In genomic region chr9:107338172-107338883, GRCm38 (mm10) we compare ENCODE assay signal across 8 mouse cellular contexts. TPM values are rescaled to one million over a fixed set of nuclear protein-coding genes. Genes with fewer than 3 reads are reported as not detected.
DNase-seq lines count a peak whose midpoint lies in the region; ATAC-seq and TF ChIP-seq lines count a peak whose summit lies in the region.

TSS of gene Hemk1 (minus strand) at chr9:107338350.

- 0 out of 2 replicates have a peak, but pooled peaks have one; percentile 32 for ATAC-seq in heart, embryonic 14.5 days (ENCODE audit: insufficient number of reproducible peaks, insufficient read depth, low FRiP score, low read depth)
- ATAC-seq in liver, embryonic 13.5 days (ENCODE audit: low read depth): peak; percentile 81
- ATAC-seq in stomach, embryonic 14.5 days (ENCODE audit: insufficient number of reproducible peaks, insufficient read depth, low FRiP score, low read depth): peak; percentile 81

- TF ChIP-seq CTCF in CH12.LX (conservative IDR thresholded peaks at IDR 0.05 in 1 of 2, IDR thresholded peaks at IDR 0.05 in 1 of 2; ENCODE audit: low read depth in 2 of 2, low read length in 2 of 2): 0 out of 4 replicates have a peak, but pooled peaks of 1 of the 2 experiments have one; percentile 0

- TF ChIP-seq POLR2A in CH12.LX (IDR thresholded peaks at IDR 0.05; ENCODE audit: low read depth, low read length): peak; percentile 82

- peaks cover 27 to 57% of the 10 kb centered on the region in 2 experiments for H3K4me1 ChIP-seq in CH12.LX (ENCODE audit: control insufficient read depth in 1 of 2, insufficient read depth in 2 of 2)
- H3K4me1 ChIP-seq in brown adipose tissue, adult 24 weeks (ENCODE audit: control insufficient read depth, insufficient read depth, insufficient read length, low read length): peaks cover 6% of the 10 kb centered on the region
- H3K4me1 ChIP-seq in forebrain, embryonic 10.5 days: peaks cover 46% of the 10 kb centered on the region
- peaks cover 10 to 19% of the 10 kb centered on the region in 2 experiments for H3K4me1 ChIP-seq in heart, embryonic 14.5 days (ENCODE audit: control insufficient read depth in 2 of 2, insufficient read depth in 2 of 2, low read length in 2 of 2)
- H3K4me1 ChIP-seq in liver, embryonic 13.5 days (replicated peaks): peaks cover 28% of the 10 kb centered on the region
- H3K4me1 ChIP-seq in stomach, embryonic 14.5 days (ENCODE audit: control insufficient read depth, insufficient read depth, low read length): peaks cover 5% of the 10 kb centered on the region

- peaks cover 26% of the 10 kb centered on the region for H3K27me3 ChIP-seq in CH12.LX (replicated peaks)
- H3K27me3 ChIP-seq in forebrain, embryonic 10.5 days (ENCODE audit: poor library complexity, severe bottlenecking): peaks cover 25% of the 10 kb centered on the region
- H3K27me3 ChIP-seq in heart, embryonic 14.5 days (ENCODE audit: control insufficient read depth, insufficient read depth, low read length): peaks cover 3% of the 10 kb centered on the region; the same call in 1 of the 2 replicates
- H3K27me3 ChIP-seq in liver, embryonic 13.5 days: peaks cover 29% of the 10 kb centered on the region
- no peaks in the 10 kb centered on the region for H3K27me3 ChIP-seq in stomach, embryonic 14.5 days (ENCODE audit: control insufficient read depth, insufficient read depth, low read length)

- in situ Hi-C loops in CH12.LX (cut with MboI; ENCODE audit: low pct_ligation_motif_present, low pct_unique_long_range_greater_than_20kb, low sequenced_read_pairs): loop anchor here (5.0 kb wide), 1 partner anchor 41 kb away; the partner anchor contains the start of gene Cish

- peaks cover 0 to 30% of the 10 kb centered on the region in 2 experiments for H3K36me3 ChIP-seq in CH12.LX (replicated peaks in 1 of 2; ENCODE audit: control insufficient read depth in 1 of 2, insufficient read depth in 1 of 2, low read length in 1 of 2)
- H3K36me3 ChIP-seq in forebrain, embryonic 10.5 days (replicated peaks): no peaks in the 10 kb centered on the region
- H3K36me3 ChIP-seq in heart, embryonic 14.5 days (ENCODE audit: control insufficient read depth, insufficient read depth, low read length): no peaks in the 10 kb centered on the region
- no peaks in the 10 kb centered on the region for H3K36me3 ChIP-seq in liver, embryonic 13.5 days
- H3K36me3 ChIP-seq in stomach, embryonic 14.5 days (ENCODE audit: control insufficient read depth, insufficient read depth, low read length): no peaks in the 10 kb centered on the region

- H3K4me3 ChIP-seq in CH12.LX (replicated peaks in 1 of 3; ENCODE audit: low read depth in 2 of 3, low read length in 2 of 3, poor library complexity in 1 of 3): peak within 1 kb of the TSS; percentile 69 to 89 (median 74)
- peak within 1 kb of the TSS; percentile 94 for H3K4me3 ChIP-seq in brown adipose tissue, adult 24 weeks (ENCODE audit: insufficient read depth, low read depth, low read length)
- H3K4me3 ChIP-seq in forebrain, embryonic 10.5 days: peak within 1 kb of the TSS; percentile 72
- H3K4me3 ChIP-seq in heart, embryonic 14.5 days (ENCODE audit: control insufficient read depth in 1 of 2, insufficient read depth in 1 of 2, low read depth in 1 of 2, low read length in 2 of 2): peak within 1 kb of the TSS; percentile 60 to 71
- peak within 1 kb of the TSS; percentile 68 for H3K4me3 ChIP-seq in liver, embryonic 13.5 days (replicated peaks)
- H3K4me3 ChIP-seq in stomach, embryonic 14.5 days (ENCODE audit: low read depth, low read length): peak within 1 kb of the TSS; percentile 63

- no peaks in the 10 kb centered on the region for H3K79me2 ChIP-seq in CH12.LX (replicated peaks; ENCODE audit: control insufficient read depth, extremely low read depth, insufficient read depth, poor library complexity, severe bottlenecking)

- no peak within 1 kb of the TSS for H3K27ac ChIP-seq in CH12.LX (ENCODE audit: insufficient read depth, low read depth)
- peak within 1 kb of the TSS; percentile 83 for H3K27ac ChIP-seq in brown adipose tissue, adult 24 weeks (replicated peaks; ENCODE audit: low read depth, low read length)
- H3K27ac ChIP-seq in forebrain, embryonic 10.5 days: peak within 1 kb of the TSS; percentile 88
- peak within 1 kb of the TSS; percentile 43 to 53 for H3K27ac ChIP-seq in heart, embryonic 14.5 days (replicated peaks in 1 of 2; ENCODE audit: control insufficient read depth in 1 of 2, insufficient read depth in 1 of 2, low read depth in 2 of 2, low read length in 2 of 2)
- H3K27ac ChIP-seq in liver, embryonic 13.5 days: peak within 1 kb of the TSS; percentile 41
- H3K27ac ChIP-seq in stomach, embryonic 14.5 days (ENCODE audit: low read length): 0 out of 2 replicates have a peak within 1 kb of the TSS, but pooled peaks have one; percentile 45

- DNase-seq in CH12.LX (ENCODE audit: extremely low read depth): peak; percentile 90
- DNase-seq in forebrain, embryonic 10.5 days (ENCODE audit: extremely low spot score, low spot score): peak; percentile 86
- peak; percentile 84 for DNase-seq in kidney, postnatal 14 days
- peak; percentile 51 for DNase-seq in liver, embryonic 13.5 days
- peak; percentile 63 to 75 for DNase-seq in natural killer cell, adult 2 months (ENCODE audit: low spot score in 2 of 2)

- no peaks in the 10 kb centered on the region for H3K9me3 ChIP-seq in CH12.LX (replicated peaks; ENCODE audit: low read length)
- H3K9me3 ChIP-seq in forebrain, embryonic 10.5 days: no peaks in the 10 kb centered on the region
- no peaks in the 10 kb centered on the region for H3K9me3 ChIP-seq in heart, embryonic 14.5 days (ENCODE audit: control insufficient read depth, low read length)
- H3K9me3 ChIP-seq in liver, embryonic 13.5 days (replicated peaks): no peaks in the 10 kb centered on the region
- H3K9me3 ChIP-seq in stomach, embryonic 14.5 days (ENCODE audit: control insufficient read depth, low read depth, low read length): no peaks in the 10 kb centered on the region

- no peak for TF ChIP-seq EP300 in CH12.LX (IDR thresholded peaks at IDR 0.05; ENCODE audit: low read length)

- H3K4me2 ChIP-seq in CH12.LX (ENCODE audit: insufficient read depth, low read depth, poor library complexity, severe bottlenecking): peak within 1 kb of the TSS; percentile 94
- H3K4me2 ChIP-seq in heart, embryonic 14.5 days (ENCODE audit: low read length): peak within 1 kb of the TSS; percentile 91
- peak within 1 kb of the TSS; percentile 73 for H3K4me2 ChIP-seq in liver, embryonic 13.5 days
- peak within 1 kb of the TSS; percentile 83 for H3K4me2 ChIP-seq in stomach, embryonic 14.5 days (replicated peaks; ENCODE audit: low read depth, low read length)

- dilution Hi-C loops in CH12.LX (cut with MboI; ENCODE audit: extremely low pct_ligation_motif_present, extremely low pct_unique_long_range_greater_than_20kb, low sequenced_read_pairs): no loop called here

- WGBS in forebrain, embryonic 10.5 days: 5% methylated on average over 30 of the region's 30 CpGs
- 4% methylated on average over 30 of the region's 30 CpGs for WGBS in heart, embryonic 14.5 days
- 6% methylated on average over 30 of the region's 30 CpGs for WGBS in liver, embryonic 13.5 days (ENCODE audit: insufficient replicate concordance)
- 3% methylated on average over 30 of the region's 30 CpGs for WGBS in stomach, embryonic 14.5 days

- peak within 1 kb of the TSS; percentile 76 for H3K9ac ChIP-seq in CH12.LX (ENCODE audit: insufficient read depth, low read depth)
- peak within 1 kb of the TSS; percentile 86 for H3K9ac ChIP-seq in heart, embryonic 14.5 days (ENCODE audit: low read length)
- H3K9ac ChIP-seq in liver, embryonic 13.5 days: peak within 1 kb of the TSS; percentile 76
- H3K9ac ChIP-seq in stomach, embryonic 14.5 days (replicated peaks; ENCODE audit: low read depth, low read length): peak within 1 kb of the TSS; percentile 65

- no peak for TF ChIP-seq RAD21 in CH12.LX (IDR thresholded peaks at IDR 0.05; ENCODE audit: low read depth, low read length)

TF ChIP-seq in CH12.LX, 34 proteins besides CTCF, POLR2A, EP300 and RAD21 (continues in another document):
- TF ChIP-seq NELFE (IDR thresholded peaks at IDR 0.05; ENCODE audit: low read depth, low read length) (peak; percentile 79), MAX (IDR thresholded peaks at IDR 0.05; ENCODE audit: low read length) (no peak; the same call in none of the 2 replicates), KAT2A (IDR thresholded peaks at IDR 0.05; ENCODE audit: insufficient replicate concordance, low read length) (peak; percentile 78; the same call in 1 of the 2 replicates), TBP (conservative IDR thresholded peaks at IDR 0.05; ENCODE audit: low read depth, low read length) (peak; percentile 76), MXI1 (IDR thresholded peaks at IDR 0.05; ENCODE audit: low read depth, low read length) (peak; percentile 87), SIN3A (IDR thresholded peaks at IDR 0.05; ENCODE audit: low read length) (peak; percentile 82), TCF12 (IDR thresholded peaks at IDR 0.05; ENCODE audit: low read depth, low read length) (peak; percentile 74), MEF2A (IDR thresholded peaks at IDR 0.05; ENCODE audit: borderline replicate concordance, low read depth, low read length) (peak; percentile 82), CHD2 (IDR thresholded peaks at IDR 0.05; ENCODE audit: low read length) (peak; percentile 64), USF1 (IDR thresholded peaks at IDR 0.05; ENCODE audit: low read depth, low read length) (no peak), HCFC1 (IDR thresholded peaks at IDR 0.05; ENCODE audit: low read depth, low read length) (peak; percentile 95), UBTF (IDR thresholded peaks at IDR 0.05; ENCODE audit: low read depth, low read length) (0 out of 2 replicates have a peak, but pooled peaks have one; percentile 67), MAFK (IDR thresholded peaks at IDR 0.05; ENCODE audit: insufficient replicate concordance, low read length) (0 out of 2 replicates have a peak, but pooled peaks have one; percentile 24), MYC (IDR thresholded peaks at IDR 0.05; ENCODE audit: low read depth, low read length) (0 out of 2 replicates have a peak, but pooled peaks have one; percentile 22), ZMIZ1 (IDR thresholded peaks at IDR 0.05; ENCODE audit: low read depth, low read length) (peak; percentile 79), ZNF384 (IDR thresholded peaks at IDR 0.05; ENCODE audit: low read depth, low read length) (no peak), IRF4 (IDR thresholded peaks at IDR 0.05; ENCODE audit: low read depth, low read length) (peak; percentile 80)

RNA-seq across cellular contexts. Expression of gene Hemk1, which starts in this region (rescaled TPM):
- total RNA-seq in CH12.LX (2012; rRNA removed): 12.2 and 20.5 TPM in 2 replicates
- total RNA-seq in CH12.LX (2014; rRNA removed): 10.8 and 12.1 TPM in 2 replicates
- polyA plus RNA-seq in CH12.LX (2012; ENCODE audit: insufficient read length, low read depth): 11.9 TPM in 2 replicates
- 52.8 and 58.3 TPM in 2 replicates for polyA plus RNA-seq in brown adipose tissue, adult 24 weeks (2012; ENCODE audit: insufficient read depth, insufficient read length, missing spikeins)
- polyA plus RNA-seq in forebrain, embryonic 10.5 days (2016; fragmentation: Nextera tagmentation; extraction: Ambion mirVana): 13.5 and 13.7 TPM in 2 replicates
- 13.6 and 14.2 TPM in 2 replicates for polyA plus RNA-seq in heart, embryonic 14.5 days (2014; fragmentation: Nextera tagmentation; extraction: Ambion mirVana)
- polyA plus RNA-seq in liver, embryonic 13.5 days (2015; fragmentation: Nextera tagmentation; extraction: Ambion mirVana): 3.6 and 3.8 TPM in 2 replicates
- 12.4 and 12.9 TPM in 2 replicates for polyA plus RNA-seq in stomach, embryonic 14.5 days (2014; fragmentation: Nextera tagmentation; extraction: Ambion mirVana)
